Mouse (Mus musculus) embryonic facial prominence, embryonic 15.5 days (tissue): ENCODE measurements at regions not wholly inside any gene's neighbourhood (a gene's known extent, or its start where the extent isn't known, plus 50 kb on each side); places are given as distances from the start of the nearest gene placed in this dataset.

ENCODE experiments used
- ATAC-seq: fragments of 200-750 bp; cut with Nextera tagmentation; 2 replicates; pipeline ENCODE4 v1.8.0; 2017; ENCODE audit warnings: low read depth, moderate TSS enrichment; ENCODE audit not compliant: insufficient number of reproducible peaks, low FRiP score, low TSS enrichment
- H3K27ac ChIP-seq: fragments of 300-500 bp; sonication (generic); replicated peaks from 2 replicates; pipeline ENCODE4 v1.5.1; 2015; ENCODE audit warnings: mild to moderate bottlenecking, inconsistent platforms
- H3K27me3 ChIP-seq: fragments of 300-500 bp; sonication (generic); 2 replicates; pipeline ENCODE4 v1.6.1; 2015; ENCODE audit warnings: inconsistent platforms
- H3K36me3 ChIP-seq: fragments of 300-500 bp; sonication (generic); 2 replicates; pipeline ENCODE4 v1.6.1; 2015; ENCODE audit warnings: mild to moderate bottlenecking, inconsistent platforms
- H3K4me1 ChIP-seq: fragments of 300-500 bp; sonication (generic); 2 replicates; pipeline ENCODE4 v1.6.1; 2015; ENCODE audit warnings: inconsistent platforms
- H3K4me2 ChIP-seq: fragments of 300-500 bp; sonication (generic); replicated peaks from 2 replicates; pipeline ENCODE4 v1.6.1; 2015; ENCODE audit warnings: mild to moderate bottlenecking, inconsistent platforms
- H3K4me3 ChIP-seq: fragments of 300-500 bp; sonication (generic); replicated peaks from 2 replicates; pipeline ENCODE4 v1.5.1; 2015; ENCODE audit warnings: mild to moderate bottlenecking, inconsistent platforms
- H3K9ac ChIP-seq: fragments of 300-500 bp; sonication (generic); 2 replicates; pipeline ENCODE4 v1.6.1; 2015; ENCODE audit warnings: inconsistent platforms
- H3K9me3 ChIP-seq: fragments of 300-500 bp; sonication (generic); replicated peaks from 2 replicates; pipeline ENCODE4 v1.6.1; 2016; ENCODE audit warnings: inconsistent platforms
- WGBS: fragments of 180-500 bp; shearing (Covaris S2); methylation state at CpG from one replicate; pipeline ENCODE4 v1.1.7; 2015; 5-methylcytosine and 5-hydroxymethylcytosine counted together

- Histone ChIP-seq H3K9ac (no peak overlapping the region), H3K4me1 (no peaks in the 10 kb centered on the region), H3K4me2 (no peak overlapping the region), H3K27me3 (no peaks in the 10 kb centered on the region), H3K9me3 (no peaks in the 10 kb centered on the region), H3K36me3 (no peaks in the 10 kb centered on the region), H3K27ac (no peak overlapping the region), H3K4me3 (no peak overlapping the region)
- WGBS = 49% methylated on average over 7 of the region's 7 CpGs
- ATAC-seq = no peak
These were observed 63.5 kb upstream of the Ndst3 start for GRCm38 (mm10) chr3:123754011-123754610.

DNA sequence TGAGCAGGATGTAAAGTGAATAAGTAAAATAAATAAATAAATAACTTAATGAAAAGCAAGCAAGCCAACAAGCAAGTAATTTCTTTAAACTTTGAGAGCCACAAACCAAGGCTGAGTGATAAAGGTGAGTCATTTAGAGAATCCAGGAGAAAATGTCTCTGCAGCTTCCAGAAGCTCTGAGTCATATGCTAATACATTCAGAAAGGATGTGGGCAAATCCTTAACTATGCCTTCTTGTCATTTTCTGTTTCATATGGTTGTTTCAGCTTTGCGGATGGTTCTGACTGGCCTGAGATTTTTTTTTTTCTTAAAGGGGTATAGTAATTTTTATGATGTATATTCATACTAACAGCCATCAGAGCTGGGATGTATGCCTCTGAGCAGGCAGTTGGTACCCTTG, 64.3 kb upstream of the Ndst3 start:
- Histone ChIP-seq H3K9ac (no peak overlapping the region), H3K36me3 (no peaks in the 10 kb centered on the region), H3K9me3 (no peaks in the 10 kb centered on the region), H3K4me3 (no peak overlapping the region), H3K27ac (no peak overlapping the region), H3K27me3 (no peaks in the 10 kb centered on the region), H3K4me2 (no peak overlapping the region), H3K4me1 (no peaks in the 10 kb centered on the region)
- 34% methylated on average over 1 of the region's 1 CpGs for WGBS
- ATAC-seq = no peak

GRCm38 (mm10) chr3:123765911-123766556, 75.4 kb upstream of the Ndst3 start:
- 65% methylated on average over 3 of the region's 3 CpGs for WGBS
- Histone ChIP-seq H3K27ac (no peak overlapping the region; the same call in 1 of the 2 replicates), H3K9ac (no peak overlapping the region), H3K9me3 (no peaks in the 10 kb centered on the region), H3K36me3 (no peaks in the 10 kb centered on the region), H3K4me2 (no peak overlapping the region), H3K27me3 (no peaks in the 10 kb centered on the region), H3K4me1 (no peaks in the 10 kb centered on the region), H3K4me3 (no peak overlapping the region)
- ATAC-seq = no peak

DNA sequence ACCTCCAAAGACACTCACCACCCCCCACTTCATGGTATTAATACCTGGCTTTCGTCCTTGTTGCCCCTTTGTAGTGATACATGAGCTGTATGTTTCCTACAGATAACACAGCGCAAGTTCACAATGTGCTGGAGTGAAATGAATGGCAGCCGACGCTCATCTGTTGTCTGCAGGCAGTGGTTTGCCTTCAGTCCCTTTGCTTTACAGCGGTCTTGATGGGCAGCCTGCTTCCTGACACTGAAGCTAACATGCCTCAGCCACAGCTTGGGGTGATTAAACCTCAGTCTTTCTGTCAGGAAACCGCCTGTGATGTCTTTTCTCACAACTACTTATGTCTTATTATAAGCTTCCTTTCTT, 75.9 kb upstream of the Ndst3 start:
- Histone ChIP-seq H3K9me3 (no peaks in the 10 kb centered on the region), H3K4me3 (no peak overlapping the region), H3K9ac (no peak overlapping the region), H3K27ac (no peak overlapping the region; the same call in 1 of the 2 replicates), H3K36me3 (no peaks in the 10 kb centered on the region), H3K4me1 (no peaks in the 10 kb centered on the region), H3K27me3 (no peaks in the 10 kb centered on the region), H3K4me2 (no peak overlapping the region)
- 43% methylated on average over 6 of the region's 6 CpGs for WGBS
- no peak for ATAC-seq

DNA sequence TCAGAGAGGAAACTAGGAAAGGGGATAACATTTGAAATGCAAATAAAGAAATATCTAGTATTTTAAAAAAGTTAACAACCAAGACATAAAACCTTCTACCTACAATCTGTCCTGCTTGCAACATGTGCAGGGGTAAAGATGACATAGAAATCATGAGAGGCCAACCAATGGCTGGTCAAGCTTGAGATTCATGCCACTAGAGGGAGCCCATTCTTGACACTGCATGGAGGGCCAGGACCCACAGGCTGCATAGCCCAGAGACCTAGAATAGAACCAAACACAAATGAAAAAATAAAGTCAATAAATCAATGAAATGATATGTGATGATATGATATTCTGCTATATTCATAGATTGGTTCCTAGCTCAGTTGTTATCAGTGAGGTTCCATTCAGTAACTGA, 89.9 kb upstream of the Ndst3 start:
- H3K9me3 ChIP-seq = no peaks in the 10 kb centered on the region

GRCm38 (mm10) chr3:123781581-123781980, 90.9 kb upstream of the Ndst3 start:
- Histone ChIP-seq H3K4me1 (no peaks in the 10 kb centered on the region), H3K27me3 (no peaks in the 10 kb centered on the region), H3K36me3 (no peaks in the 10 kb centered on the region), H3K4me3 (no peak overlapping the region), H3K9ac (no peak overlapping the region), H3K4me2 (no peak overlapping the region), H3K9me3 (no peaks in the 10 kb centered on the region), H3K27ac (no peak overlapping the region)
- no peak for ATAC-seq
- WGBS = 56% methylated on average over 1 of the region's 1 CpGs

More for the DNA sequence above, 89.9 kb upstream of the Ndst3 start:
- H3K27ac ChIP-seq = no peak overlapping the region
- no peak overlapping the region for H3K4me2 ChIP-seq
- no peaks in the 10 kb centered on the region for H3K27me3 ChIP-seq
- no peaks in the 10 kb centered on the region for H3K4me1 ChIP-seq
- no peaks in the 10 kb centered on the region for H3K36me3 ChIP-seq
- no peak for ATAC-seq
- H3K4me3 ChIP-seq = no peak overlapping the region
- H3K9ac ChIP-seq = no peak overlapping the region

DNA sequence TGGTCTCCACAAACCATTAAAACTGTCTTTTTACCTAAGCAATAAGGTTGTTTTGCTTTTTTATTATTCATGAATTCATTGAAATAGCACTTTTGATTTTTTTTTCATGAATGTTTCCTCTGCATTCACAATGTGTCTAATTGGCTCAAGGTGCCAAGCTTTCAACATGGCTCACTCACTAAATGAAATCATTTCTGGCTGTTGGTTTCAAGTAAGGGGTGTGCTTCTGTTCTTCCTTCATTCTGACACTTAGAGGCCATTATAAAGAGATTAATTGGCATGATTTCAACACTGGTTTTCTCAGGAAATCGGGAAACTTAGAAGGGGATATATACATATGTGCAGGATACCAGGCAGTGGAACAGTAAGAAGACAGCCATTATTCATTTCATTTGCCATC, 93.5 kb upstream of the Ndst3 start:
- no peaks in the 10 kb centered on the region for H3K4me1 ChIP-seq

GRCm38 (mm10) chr3:123794011-123794410, 103.4 kb upstream of the Ndst3 start:
- no peak for ATAC-seq
- H3K9me3 ChIP-seq = no peaks in the 10 kb centered on the region
- no peaks in the 10 kb centered on the region for H3K27me3 ChIP-seq
- H3K4me2 ChIP-seq = no peak overlapping the region
- no peaks in the 10 kb centered on the region for H3K4me1 ChIP-seq
- H3K4me3 ChIP-seq = no peak overlapping the region
- no peaks in the 10 kb centered on the region for H3K36me3 ChIP-seq
- H3K9ac ChIP-seq = no peak overlapping the region
- no peak overlapping the region for H3K27ac ChIP-seq
- 86% methylated on average over 1 of the region's 1 CpGs for WGBS

More for the DNA sequence above, 93.5 kb upstream of the Ndst3 start:
- Histone ChIP-seq H3K4me3 (no peak overlapping the region), H3K4me2 (no peak overlapping the region), H3K36me3 (no peaks in the 10 kb centered on the region), H3K9me3 (no peaks in the 10 kb centered on the region), H3K27me3 (no peaks in the 10 kb centered on the region), H3K27ac (no peak overlapping the region), H3K9ac (no peak overlapping the region)
- ATAC-seq = no peak
- 80% methylated on average over 1 of the region's 1 CpGs for WGBS

- Histone ChIP-seq H3K4me1 (no peaks in the 10 kb centered on the region), H3K36me3 (no peaks in the 10 kb centered on the region), H3K9me3 (no peaks in the 10 kb centered on the region), H3K4me2 (no peak overlapping the region), H3K4me3 (no peak overlapping the region), H3K9ac (no peak overlapping the region), H3K27me3 (no peaks in the 10 kb centered on the region), H3K27ac (no peak overlapping the region)
- WGBS = 86% methylated on average over 3 of the region's 3 CpGs
- ATAC-seq = no peak
These were observed 114.7 kb upstream of the Ndst3 start for GRCm38 (mm10) chr3:123805338-123805737.

DNA sequence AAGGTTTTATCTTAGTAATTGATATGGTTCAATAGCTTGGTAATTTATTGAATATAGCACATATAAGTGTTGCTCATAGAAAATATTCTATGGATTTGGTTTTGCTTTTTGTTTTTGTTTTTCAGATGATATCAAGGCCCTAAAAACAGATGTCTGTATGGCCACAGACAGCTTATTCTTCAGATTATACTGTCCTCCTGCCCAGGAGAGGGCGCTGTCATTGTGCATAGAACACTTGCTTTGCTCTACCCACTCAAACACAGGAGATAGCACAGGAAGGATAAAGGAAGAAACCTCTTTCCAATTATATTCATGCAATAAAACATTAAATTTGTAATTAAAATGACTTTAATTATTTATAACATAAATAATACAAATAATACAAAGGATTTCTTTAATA, 115.4 kb upstream of the Ndst3 start:
- Histone ChIP-seq H3K9ac (no peak overlapping the region), H3K9me3 (no peaks in the 10 kb centered on the region), H3K4me1 (no peaks in the 10 kb centered on the region), H3K27me3 (no peaks in the 10 kb centered on the region), H3K4me3 (no peak overlapping the region), H3K36me3 (no peaks in the 10 kb centered on the region), H3K4me2 (no peak overlapping the region), H3K27ac (no peak overlapping the region)
- WGBS = 89% methylated on average over 1 of the region's 1 CpGs
- ATAC-seq = no peak

GRCm38 (mm10) chr3:123806546-123806945, 115.9 kb upstream of the Ndst3 start:
- no peak overlapping the region for H3K4me3 ChIP-seq
- no peaks in the 10 kb centered on the region for H3K9me3 ChIP-seq
- H3K27me3 ChIP-seq = no peaks in the 10 kb centered on the region
- no peak overlapping the region for H3K4me2 ChIP-seq
- ATAC-seq = no peak
- H3K9ac ChIP-seq = no peak overlapping the region
- H3K36me3 ChIP-seq = no peaks in the 10 kb centered on the region
- 64% methylated on average over 1 of the region's 1 CpGs for WGBS
- no peak overlapping the region for H3K27ac ChIP-seq
- H3K4me1 ChIP-seq = no peaks in the 10 kb centered on the region
